Mouse (Mus musculus) urinary bladder, postnatal 10 days (tissue): ENCODE results near the gene Fbxl17.

ENCODE experiments used
- DNase-seq: peaks from one replicate; pipeline ENCODE4 v3.0.0; 2022; ENCODE audit warnings: low spot score

Fbxl17 gene

GRCm38 (mm10) chr17:63209151-63209550 lies 290.7 kb downstream of the Fbxl17 start:
- DNase-seq, result no peak

GRCm38 (mm10) chr17:63208346-63208745 lies 291.5 kb downstream of the Fbxl17 start:
- no peak for DNase-seq

GRCm38 (mm10) chr17:63207714-63208113 lies 292.1 kb downstream of the Fbxl17 start:
- no peak for DNase-seq

GRCm38 (mm10) chr17:63205316-63205715 lies 294.5 kb downstream of the Fbxl17 start:
- DNase-seq, result no peak

- DNase-seq, result no peak
Measured at GRCm38 (mm10) chr17:63203582-63204190, 296.1 kb downstream of the Fbxl17 start.

- DNase-seq, result no peak
Measured at GRCm38 (mm10) chr17:63198703-63199102, 301.1 kb downstream of the Fbxl17 start.

- no peak for DNase-seq
Measured at GRCm38 (mm10) chr17:63195496-63195895, 304.3 kb downstream of the Fbxl17 start.

- no peak for DNase-seq
Measured at GRCm38 (mm10) chr17:63193196-63193595, 306.6 kb downstream of the Fbxl17 start.

- DNase-seq, result no peak
Measured at GRCm38 (mm10) chr17:63191345-63191744, 308.5 kb downstream of the Fbxl17 start.

GRCm38 (mm10) chr17:63189274-63189673 lies 310.5 kb downstream of the Fbxl17 start:
- no peak for DNase-seq

GRCm38 (mm10) chr17:63185531-63185930 lies 314.3 kb downstream of the Fbxl17 start:
- DNase-seq, result no peak

- no peak for DNase-seq
Measured at GRCm38 (mm10) chr17:63184844-63185504, 314.8 kb downstream of the Fbxl17 start.

- DNase-seq, result no peak
Measured at GRCm38 (mm10) chr17:63183431-63183830, 316.4 kb downstream of the Fbxl17 start.

- DNase-seq, result no peak
Measured at GRCm38 (mm10) chr17:63181661-63182060, 318.2 kb downstream of the Fbxl17 start.

- no peak for DNase-seq
Measured at GRCm38 (mm10) chr17:63180042-63180441, 319.8 kb downstream of the Fbxl17 start.

GRCm38 (mm10) chr17:63178331-63178730 lies 321.5 kb downstream of the Fbxl17 start:
- no peak for DNase-seq

- no peak for DNase-seq
Measured at GRCm38 (mm10) chr17:63176411-63176810, 323.4 kb downstream of the Fbxl17 start.

GRCm38 (mm10) chr17:63172697-63173096 lies 327.1 kb downstream of the Fbxl17 start:
- DNase-seq, result no peak

GRCm38 (mm10) chr17:63171890-63172491 lies 327.8 kb downstream of the Fbxl17 start:
- DNase-seq, result no peak

GRCm38 (mm10) chr17:63171264-63171663 lies 328.6 kb downstream of the Fbxl17 start:
- no peak for DNase-seq

- DNase-seq, result no peak
Measured at GRCm38 (mm10) chr17:63168019-63168788, 331.6 kb downstream of the Fbxl17 start.

GRCm38 (mm10) chr17:63167248-63167647 lies 332.6 kb downstream of the Fbxl17 start:
- no peak for DNase-seq

- no peak for DNase-seq
Measured at GRCm38 (mm10) chr17:63166692-63167091, 333.1 kb downstream of the Fbxl17 start.
